Mouse (Mus musculus) small intestine, adult 2 months (tissue): ENCODE data around the gene Efhc1.

ENCODE experiments used
- CTCF ChIP-seq: fragments of 200-500 bp; IDR thresholded peaks from 2 replicates; pipeline ENCODE4 v1.5.1; 2012; ENCODE audit warnings: low read depth, mild to moderate bottlenecking, control low read depth, inconsistent platforms, low read length, moderate library complexity, mixed read lengths; ENCODE audit not compliant: insufficient replicate concordance, insufficient read length; ENCODE audit errors: extremely low read depth
- POLR2A ChIP-seq: fragments of 200-500 bp; IDR thresholded peaks from 2 replicates; pipeline ENCODE4 v1.6.1; 2012; ENCODE audit warnings: low read depth, mild to moderate bottlenecking, control low read depth, inconsistent platforms, low read length, moderate library complexity

GRCm38 (mm10) chr1:20906128-20906515, 45.3 kb upstream of the Efhc1 start:
- TF ChIP-seq POLR2A, result no peak
- no peak for TF ChIP-seq CTCF
